Mouse (Mus musculus) C2C12 (cell line): ENCODE data around the gene Senp1.

Experiments used
- CEBPB ChIP-seq: IDR thresholded peaks from one replicate; pipeline ENCODE4 v1.6.1; 2011; ENCODE audit warnings: low read depth, mild to moderate bottlenecking, control low read depth, moderate library complexity
- CTCF ChIP-seq: IDR thresholded peaks from one replicate; pipeline ENCODE4 v1.5.1; 2011; ENCODE audit not compliant: control insufficient read depth, insufficient read depth, insufficient read length
- FOSL1 ChIP-seq: IDR thresholded peaks from one replicate; pipeline ENCODE4 v1.8.0; 2011; ENCODE audit warnings: mild to moderate bottlenecking, low read length; ENCODE audit not compliant: poor library complexity, insufficient read depth, severe bottlenecking
- MAX ChIP-seq: IDR thresholded peaks from one replicate; pipeline ENCODE4 v1.6.1; 2011; ENCODE audit warnings: mild to moderate bottlenecking, control low read depth
- MYOD1 ChIP-seq: IDR thresholded peaks from one replicate; pipeline ENCODE4 v1.6.1; 2011; ENCODE audit warnings: low read depth; ENCODE audit not compliant: control insufficient read depth, insufficient read length
- MYOG ChIP-seq: IDR thresholded peaks from one replicate; pipeline ENCODE4 v1.6.1; 2011; ENCODE audit not compliant: control insufficient read depth, insufficient read length; ENCODE audit errors: extremely low read depth
- USF1 ChIP-seq: IDR thresholded peaks from one replicate; pipeline ENCODE4 v1.6.1; 2011; ENCODE audit warnings: low read depth, mild to moderate bottlenecking, control low read depth, moderate library complexity

DNA sequence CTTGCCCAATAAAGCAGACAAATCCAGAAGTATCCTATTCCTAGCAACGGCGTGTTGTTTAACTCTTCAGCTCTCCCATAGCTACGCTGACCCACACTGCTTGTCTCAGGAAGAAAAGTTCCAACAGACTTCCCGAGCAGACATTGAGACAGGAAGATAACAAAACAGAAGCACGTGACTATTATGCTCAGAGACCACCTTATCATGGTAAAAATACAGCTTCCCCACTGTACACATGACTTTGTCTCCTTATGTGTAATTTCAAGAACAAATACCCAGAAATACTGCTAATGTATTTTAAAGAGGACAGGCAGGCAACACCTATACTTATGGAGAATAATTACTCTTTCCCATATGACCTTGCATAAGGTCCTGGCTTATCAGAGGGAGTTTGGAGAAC lies 41.9 kb downstream of the Senp1 start:
- TF ChIP-seq CTCF (no peak), MAX (no peak), USF1 (no peak), MYOD1 (no peak), FOSL1 (no peak), MYOG (no peak), CEBPB (no peak)
